Mouse (Mus musculus): ENCODE measurements around the gene Pcdh7.

Pcdh7 gene

GRCm38 (mm10) chr5:57796337-57796736, 78.6 kb downstream of the Pcdh7 start:
- DNase-seq (ENCODE audit: low read depth, low spot score), result no peak

DNA sequence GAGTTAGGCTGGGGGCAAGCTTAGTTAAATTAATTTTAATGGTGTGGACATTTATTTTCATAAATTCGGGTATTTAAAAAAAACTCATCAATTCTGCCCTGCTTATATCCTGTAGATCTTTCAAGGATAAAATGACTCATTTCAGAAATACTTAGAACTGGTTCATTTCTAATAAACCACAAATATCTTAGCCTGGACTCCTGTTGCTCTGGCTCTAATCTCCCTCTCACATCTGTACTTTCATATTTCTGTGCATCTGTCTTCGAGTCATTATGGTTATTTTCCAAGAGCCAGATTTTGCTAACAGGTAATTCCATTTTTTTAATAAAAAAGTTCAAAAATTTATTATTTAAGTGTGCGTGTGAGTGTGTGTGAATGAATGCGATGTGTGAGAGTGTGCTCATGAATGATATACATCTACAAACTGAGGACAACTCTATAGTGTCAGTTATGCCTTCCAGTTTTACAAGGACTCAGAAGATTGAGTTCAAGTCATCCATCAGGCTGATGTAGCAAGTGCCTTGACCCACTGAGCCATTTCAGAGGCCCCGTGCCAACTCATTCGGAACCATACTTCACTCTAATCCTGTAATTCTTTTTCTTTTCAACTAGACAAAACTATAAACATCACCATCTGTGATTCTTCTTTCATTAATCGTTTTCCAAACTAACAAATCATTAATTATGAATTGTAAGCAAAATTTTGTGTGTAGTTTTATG, 80.3 kb downstream of the Pcdh7 start:
- DNase-seq (ENCODE audit: low read depth, low spot score), result no peak

GRCm38 (mm10) chr5:57803108-57803507, 85.3 kb downstream of the Pcdh7 start:
- DNase-seq (ENCODE audit: low read depth, low spot score), result no peak

- DNase-seq (ENCODE audit: low read depth, low spot score), result no peak
These were observed 86.1 kb downstream of the Pcdh7 start for GRCm38 (mm10) chr5:57803890-57804289.

- DNase-seq (ENCODE audit: low read depth, low spot score), result no peak
These were observed 89.6 kb downstream of the Pcdh7 start for GRCm38 (mm10) chr5:57807350-57807749.

DNA sequence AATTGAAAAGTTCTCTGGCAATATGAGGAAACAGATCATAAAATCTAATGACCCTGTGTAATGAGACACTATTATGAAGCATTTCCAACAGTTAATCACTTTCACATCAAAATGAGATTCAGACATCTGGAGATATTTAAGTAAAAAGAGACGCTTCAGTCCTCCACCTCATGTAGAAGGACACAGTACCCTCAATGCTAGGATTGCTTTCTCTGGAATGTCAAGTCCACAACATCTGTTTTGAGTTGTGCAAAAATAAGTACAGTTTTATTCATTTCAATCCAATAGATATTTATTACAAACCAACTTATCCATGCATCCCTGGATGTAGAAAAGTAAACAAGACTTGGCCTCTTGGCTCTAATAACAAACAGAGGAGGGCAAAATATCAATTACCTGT, 92.9 kb downstream of the Pcdh7 start:
- no peak for DNase-seq (ENCODE audit: low read depth, low spot score)

DNA sequence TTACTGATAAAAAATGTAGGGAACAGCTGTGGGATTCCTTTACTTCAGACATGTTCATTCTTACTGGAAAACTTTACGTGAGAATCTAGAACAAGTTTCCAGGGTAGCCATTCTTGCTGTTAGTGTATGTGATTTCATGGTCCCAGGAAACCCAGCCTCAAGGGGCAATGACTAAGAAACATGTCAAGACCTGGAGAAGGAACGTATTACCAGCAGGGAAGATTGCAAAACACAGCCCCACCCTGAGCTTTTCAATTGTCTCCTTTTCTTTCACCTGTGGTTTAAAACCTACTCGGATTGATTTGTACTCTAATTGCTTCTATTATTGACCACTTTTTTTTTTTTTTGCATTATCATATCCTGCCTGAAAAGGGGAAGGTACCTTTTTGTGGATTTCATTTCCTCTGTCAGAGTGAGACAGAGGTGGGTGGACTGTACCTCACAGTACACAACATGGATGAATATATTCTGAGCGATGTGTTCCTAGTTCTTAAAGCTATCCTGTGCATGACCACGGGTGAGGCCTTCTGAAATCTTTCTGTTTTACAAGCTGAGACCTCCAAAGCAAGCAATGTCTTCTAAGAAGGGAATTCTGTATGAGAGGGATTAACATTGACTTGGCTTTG, 98.3 kb downstream of the Pcdh7 start:
- DNase-seq (ENCODE audit: low read depth, low spot score), result no peak

DNA sequence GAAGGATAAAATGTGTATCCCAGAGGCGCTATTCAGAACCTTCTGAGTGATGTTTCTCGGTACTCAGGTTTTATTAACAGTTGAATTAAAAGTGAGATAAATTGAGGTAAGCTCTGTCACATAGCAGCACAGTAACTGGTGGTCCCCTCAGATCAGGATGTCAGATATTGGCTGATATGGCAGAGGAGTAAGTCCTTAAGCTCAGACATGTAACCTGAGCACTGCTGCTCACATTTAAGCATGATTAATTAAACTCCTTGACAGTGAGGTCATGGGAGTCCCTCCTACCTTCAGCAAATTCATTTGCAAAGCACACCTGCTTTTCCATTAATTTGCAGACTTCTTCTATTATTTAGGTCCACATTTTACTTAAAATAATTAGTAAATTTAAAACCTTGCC, 102.0 kb downstream of the Pcdh7 start:
- no peak for DNase-seq (ENCODE audit: low read depth, low spot score)

GRCm38 (mm10) chr5:57821099-57821498, 103.3 kb downstream of the Pcdh7 start:
- no peak for DNase-seq (ENCODE audit: low read depth, low spot score)

- no peak for DNase-seq (ENCODE audit: low read depth, low spot score)
These were observed 110.7 kb downstream of the Pcdh7 start for GRCm38 (mm10) chr5:57828437-57828836.

DNA sequence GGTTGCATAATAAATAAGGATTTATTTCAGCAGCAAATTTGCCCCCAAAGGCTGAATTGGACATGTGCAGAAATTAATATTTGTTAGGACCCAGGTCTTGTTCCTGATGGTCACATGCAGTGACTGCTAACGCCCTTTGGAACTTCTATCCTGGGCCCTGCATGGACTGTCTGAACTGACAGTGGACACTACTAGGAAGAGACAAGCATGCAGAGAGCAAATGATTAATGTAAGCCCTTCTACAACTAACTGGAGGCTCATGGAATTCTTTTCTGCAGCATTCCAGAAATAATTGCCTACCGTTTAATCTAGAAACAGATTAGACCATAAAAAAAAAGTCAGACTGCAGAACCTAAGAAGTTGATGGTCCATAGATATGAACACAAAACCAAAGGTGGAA, 119.4 kb downstream of the Pcdh7 start:
- no peak for DNase-seq (ENCODE audit: low read depth, low spot score)

GRCm38 (mm10) chr5:57841357-57842119, 123.8 kb downstream of the Pcdh7 start:
- no peak for DNase-seq (ENCODE audit: low read depth, low spot score)

DNA sequence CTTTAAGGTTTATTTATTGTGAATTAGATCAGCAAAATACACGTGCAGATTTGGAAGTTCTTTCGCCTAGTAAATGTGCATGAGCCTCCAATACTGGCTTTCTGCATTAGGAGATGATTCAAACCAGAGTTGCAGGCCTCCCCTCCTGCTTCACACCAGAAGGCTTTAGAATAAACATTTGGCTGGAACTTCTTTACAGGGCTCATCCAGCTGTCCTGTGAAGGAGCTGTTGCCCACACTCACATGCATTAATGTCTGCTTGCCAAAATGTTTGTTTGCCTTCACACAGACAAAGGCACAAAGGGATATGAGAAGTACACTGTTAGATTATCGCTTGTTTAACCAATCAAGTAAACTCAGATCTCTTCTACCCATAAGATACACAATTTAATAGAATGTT, 129.7 kb downstream of the Pcdh7 start:
- no peak for DNase-seq (ENCODE audit: low read depth, low spot score)

GRCm38 (mm10) chr5:57850111-57850510, 132.3 kb downstream of the Pcdh7 start:
- DNase-seq (ENCODE audit: low read depth, low spot score), result no peak

- no peak for DNase-seq (ENCODE audit: low read depth, low spot score)
These were observed 139.5 kb downstream of the Pcdh7 start for GRCm38 (mm10) chr5:57857316-57857715.

DNA sequence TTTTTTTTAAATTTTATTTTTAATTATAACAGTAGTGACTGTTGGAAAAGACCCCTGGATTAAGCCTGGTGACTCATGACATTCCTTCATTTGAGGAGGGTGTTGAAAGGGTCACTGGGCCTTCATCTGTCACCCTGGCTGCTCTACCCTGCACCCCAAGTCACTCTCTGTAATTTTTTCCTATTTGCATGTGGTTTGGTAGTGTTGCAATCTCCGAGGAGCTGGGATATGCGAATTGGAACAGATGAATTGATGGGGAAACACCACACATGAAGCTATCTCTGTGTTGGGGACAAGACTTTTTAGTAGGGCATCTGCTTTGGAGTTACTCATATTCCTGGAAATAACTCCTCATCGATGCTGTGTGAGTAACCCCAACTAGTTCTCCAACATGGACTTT, 146.5 kb downstream of the Pcdh7 start:
- no peak for DNase-seq (ENCODE audit: low read depth, low spot score)

DNA sequence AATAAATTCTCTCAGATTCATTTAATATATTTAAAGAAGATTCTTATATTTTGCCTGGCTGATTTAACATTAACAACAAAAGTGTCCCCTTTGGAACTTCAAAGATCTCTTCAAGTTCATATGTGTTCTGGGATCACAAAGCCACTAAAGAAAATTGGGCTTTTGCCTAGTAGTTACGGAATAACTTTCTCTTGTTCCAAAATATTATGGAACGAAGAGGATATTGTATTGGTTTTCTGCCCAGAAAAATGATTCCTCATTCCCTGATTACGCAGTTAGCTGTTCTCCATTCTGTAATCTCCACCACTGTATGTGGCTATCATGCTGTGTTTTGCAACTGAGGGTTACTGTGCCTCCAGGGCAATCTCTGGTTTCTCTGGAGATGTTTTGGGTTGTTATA, 147.5 kb downstream of the Pcdh7 start:
- DNase-seq (ENCODE audit: low read depth, low spot score), result no peak

DNA sequence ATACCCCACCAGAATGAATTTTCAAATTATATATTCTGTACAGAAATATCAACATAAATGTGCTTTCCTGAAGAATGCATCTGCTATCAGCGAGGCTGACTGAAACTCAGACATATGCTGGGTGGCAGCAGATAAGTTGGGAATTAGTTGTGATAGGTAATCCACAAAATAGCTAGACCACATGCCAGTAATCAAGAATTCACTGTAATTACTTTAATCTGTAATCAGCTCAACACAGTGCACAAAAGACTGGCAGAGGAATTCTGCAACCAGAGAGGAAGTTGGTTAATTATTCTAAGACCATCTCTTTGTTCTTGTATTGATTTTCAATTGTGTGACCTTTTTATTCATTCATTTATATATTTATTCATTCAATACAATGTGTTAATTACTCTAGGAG, 148.3 kb downstream of the Pcdh7 start:
- DNase-seq (ENCODE audit: low read depth, low spot score), result no peak

DNA sequence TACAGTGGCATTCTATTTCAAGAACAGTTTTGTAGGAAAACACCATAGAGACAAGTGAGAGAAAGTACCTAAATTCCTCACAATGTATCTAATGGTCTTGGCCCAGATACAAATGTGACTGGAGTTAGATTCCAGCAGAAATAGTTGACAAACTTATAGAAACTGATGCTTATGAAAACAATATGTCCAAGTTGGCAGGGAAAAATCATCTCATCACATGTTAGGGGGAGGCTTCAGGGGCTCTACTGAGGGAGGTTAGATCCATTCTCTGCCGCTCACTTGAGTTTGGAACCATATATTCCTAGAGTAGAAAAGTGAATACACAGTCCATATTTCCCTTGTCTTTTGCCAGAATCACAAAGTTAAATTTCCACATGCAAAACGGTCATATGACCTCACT, 150.1 kb downstream of the Pcdh7 start:
- no peak for DNase-seq (ENCODE audit: low read depth, low spot score)

DNA sequence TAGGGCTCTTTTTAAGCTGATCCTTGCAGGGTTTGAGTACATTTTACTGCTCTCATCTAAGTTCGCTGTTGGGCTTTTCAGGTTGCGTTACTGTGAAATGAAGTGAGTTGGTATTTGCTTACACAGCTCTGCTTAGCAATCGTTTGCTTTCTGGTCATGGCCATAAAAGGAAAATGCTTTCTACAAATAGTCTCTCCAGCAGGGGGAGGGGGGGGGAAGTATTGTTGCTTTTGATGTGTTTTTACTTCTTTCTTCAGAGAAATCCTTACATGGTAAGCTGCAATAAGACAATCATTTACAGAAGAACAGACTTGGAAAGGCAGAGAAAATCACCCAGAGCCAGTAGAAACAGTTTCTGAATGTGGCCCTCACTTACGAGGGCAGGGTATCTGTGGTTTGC, 150.9 kb downstream of the Pcdh7 start:
- no peak for DNase-seq (ENCODE audit: low read depth, low spot score)

DNA sequence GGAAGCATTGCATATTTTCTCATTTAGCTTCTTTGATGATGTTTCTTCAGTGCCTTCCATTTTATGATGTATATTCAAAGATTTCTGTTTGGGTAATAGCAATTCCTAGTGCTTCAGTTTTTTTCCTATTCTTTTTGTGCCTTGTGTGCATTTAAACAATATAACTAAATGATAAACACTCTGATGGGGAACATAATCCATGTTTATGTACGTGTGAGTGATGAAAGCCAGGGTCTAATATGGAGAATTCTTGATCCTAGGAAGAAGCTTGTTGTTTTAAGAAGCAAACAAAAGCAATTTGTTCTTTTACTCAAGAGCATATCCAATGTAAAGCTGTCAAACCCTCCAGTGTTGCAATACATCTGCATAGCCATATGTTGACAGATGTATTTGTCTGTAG, 153.0 kb downstream of the Pcdh7 start:
- DNase-seq (ENCODE audit: low read depth, low spot score), result no peak

- no peak for DNase-seq (ENCODE audit: low read depth, low spot score)
These were observed 167.2 kb downstream of the Pcdh7 start for GRCm38 (mm10) chr5:57884982-57885381.
